Mouse (Mus musculus) embryonic fibroblast, embryonic 13.5 days (primary cell): ENCODE measurements around the gene Oprm1. TPM values are rescaled to one million over a fixed set of nuclear protein-coding genes. Genes with fewer than 3 reads are reported as not detected.
"Not testable (repeated sequence)": the region's sequence is repeated elsewhere in the genome, so short reads cannot be mapped to it uniquely, and the experiment has no call there.

Experiments
- H3K27ac ChIP-seq: 2 replicates; pipeline ENCODE4 v1.5.1; 2012; ENCODE audit warnings: low read length, control low read depth, inconsistent platforms; ENCODE audit not compliant: insufficient read depth
- H3K4me1 ChIP-seq: 2 replicates; pipeline ENCODE4 v1.6.1; 2011; ENCODE audit warnings: low read length; ENCODE audit not compliant: control insufficient read depth, insufficient read depth
- H3K4me3 ChIP-seq: 2 replicates; pipeline ENCODE4 v1.5.1; 2011; ENCODE audit warnings: mild to moderate bottlenecking, control low read depth, low read length; ENCODE audit not compliant: insufficient read depth
- CTCF ChIP-seq: IDR thresholded peaks from 2 replicates; pipeline ENCODE4 v1.5.1; 2011; ENCODE audit warnings: mild to moderate bottlenecking, control low read depth, low read length, moderate library complexity, borderline replicate concordance; ENCODE audit not compliant: insufficient read depth
- POLR2A ChIP-seq: IDR thresholded peaks from 2 replicates; pipeline ENCODE4 v1.6.1; 2011; ENCODE audit warnings: low read depth, mild to moderate bottlenecking, control low read depth, low read length, moderate library complexity
- polyA plus RNA-seq: library from polyadenylated mRNA; stranded (reverse); fragments of >200 nt; gene quantifications from 2 replicates; pipeline ENCODE4 v1.2.4, GENCODE M21; 2011; ENCODE audit warnings: low read depth; ENCODE audit not compliant: missing spikeins, insufficient read length

The Oprm1 gene
- polyA plus RNA-seq, 1 experiment, result not detected

GRCm38 (mm10) chr10:6846283-6846682 is 88.0 kb downstream of the Oprm1 start:
- H3K27ac ChIP-seq, result no peak overlapping the region
- TF ChIP-seq POLR2A (no peak), CTCF (no peak)
- no peak overlapping the region for H3K4me3 ChIP-seq
- H3K4me1 ChIP-seq, result peaks cover 2% of the 10 kb centered on the region

- Histone ChIP-seq H3K4me3 (no peak overlapping the region), H3K4me1 (no peaks in the 10 kb centered on the region), H3K27ac (no peak overlapping the region)
- TF ChIP-seq POLR2A, result no peak
- no peak for TF ChIP-seq CTCF
Observed at GRCm38 (mm10) chr10:6848162-6848754, 90.0 kb downstream of the Oprm1 start.

GRCm38 (mm10) chr10:6848834-6849233 is 90.5 kb downstream of the Oprm1 start:
- Histone ChIP-seq H3K27ac (no peak overlapping the region), H3K4me1 (no peaks in the 10 kb centered on the region), H3K4me3 (no peak overlapping the region)
- TF ChIP-seq CTCF (no peak), POLR2A (no peak)

- Histone ChIP-seq H3K4me1 (no peaks in the 10 kb centered on the region), H3K27ac (no peak overlapping the region), H3K4me3 (no peak overlapping the region)
- TF ChIP-seq POLR2A (no peak), CTCF (no peak)
Observed at GRCm38 (mm10) chr10:6855812-6856211, 97.5 kb downstream of the Oprm1 start.

- Histone ChIP-seq H3K27ac (no peak overlapping the region), H3K4me3 (no peak overlapping the region), H3K4me1 (no peaks in the 10 kb centered on the region)
- no peak for TF ChIP-seq POLR2A
Observed at GRCm38 (mm10) chr10:6871418-6872072, 113.2 kb downstream of the Oprm1 start.

GRCm38 (mm10) chr10:6873917-6874316 is 115.6 kb downstream of the Oprm1 start:
- no peak overlapping the region for H3K4me3 ChIP-seq
- no peaks in the 10 kb centered on the region for H3K4me1 ChIP-seq
- TF ChIP-seq POLR2A (no peak), CTCF (no peak)
- H3K27ac ChIP-seq, result no peak overlapping the region

GRCm38 (mm10) chr10:6878276-6878881 is 120.1 kb downstream of the Oprm1 start:
- TF ChIP-seq CTCF, result no peak
- no peak for TF ChIP-seq POLR2A
- Histone ChIP-seq H3K4me1 (no peaks in the 10 kb centered on the region), H3K27ac (no peak overlapping the region), H3K4me3 (no peak overlapping the region)

GRCm38 (mm10) chr10:6882041-6882440 is 123.7 kb downstream of the Oprm1 start:
- H3K27ac ChIP-seq, H3K4me1 ChIP-seq, H3K4me3 ChIP-seq: not testable (repeated sequence)

- no peaks in the 10 kb centered on the region for H3K4me1 ChIP-seq
- no peak overlapping the region for H3K27ac ChIP-seq
- TF ChIP-seq POLR2A, result no peak
- no peak for TF ChIP-seq CTCF
- H3K4me3 ChIP-seq, result no peak overlapping the region
Observed at GRCm38 (mm10) chr10:6885460-6885859, 127.2 kb downstream of the Oprm1 start.

GRCm38 (mm10) chr10:6889640-6890245 is 131.4 kb downstream of the Oprm1 start:
- no peaks in the 10 kb centered on the region for H3K4me1 ChIP-seq
- H3K27ac ChIP-seq, result no peak overlapping the region
- no peak for TF ChIP-seq POLR2A
- no peak for TF ChIP-seq CTCF
- no peak overlapping the region for H3K4me3 ChIP-seq
